Mouse (Mus musculus) E14TG2a.4 (cell line): ENCODE results near the gene Wdr64.

ENCODE experiments used
- CTCF ChIP-seq: conservative IDR thresholded peaks from 2 replicates; pipeline ENCODE4 v1.5.1; 2014; ENCODE audit warnings: low read length
- NANOG ChIP-seq: IDR thresholded peaks from 2 replicates; pipeline ENCODE4 v1.6.1; 2014; ENCODE audit warnings: borderline replicate concordance, low read length, mixed read lengths
- POU5F1 ChIP-seq: IDR thresholded peaks from 2 replicates; pipeline ENCODE4 v1.6.1; 2014; ENCODE audit warnings: low read length, borderline replicate concordance

- TF ChIP-seq CTCF (no peak), POU5F1 (no peak), NANOG (no peak)
Measured at GRCm38 (mm10) chr1:175675116-175675515, 23.3 kb upstream of the Wdr64 start.
